Mouse (Mus musculus): ENCODE measurements at regions not wholly inside any gene's neighbourhood (a gene's known extent, or its start where the extent isn't known, plus 50 kb on each side); places are given as distances from the start of the nearest gene placed in this dataset.

- no peak for DNase-seq (ENCODE audit: extremely low read depth, low read depth)
Observed at GRCm38 (mm10) chr4:142392924-142393323, 153.7 kb upstream of the Kazn start.

GRCm38 (mm10) chr4:142390531-142391195, 151.5 kb upstream of the Kazn start:
- DNase-seq (ENCODE audit: extremely low read depth, low read depth), result no peak

- no peak for DNase-seq (ENCODE audit: extremely low read depth, low read depth)
Observed at GRCm38 (mm10) chr4:142388476-142388875, 149.3 kb upstream of the Kazn start.

GRCm38 (mm10) chr4:142381168-142381567, 142.0 kb upstream of the Kazn start:
- DNase-seq (ENCODE audit: extremely low read depth, low read depth), result no peak

- no peak for DNase-seq (ENCODE audit: extremely low read depth, low read depth)
Observed at GRCm38 (mm10) chr4:142378452-142378851, 139.3 kb upstream of the Kazn start.

GRCm38 (mm10) chr4:142367774-142368173, 128.6 kb upstream of the Kazn start:
- no peak for DNase-seq (ENCODE audit: extremely low read depth, low read depth)

GRCm38 (mm10) chr4:142362071-142362470, 122.9 kb upstream of the Kazn start:
- no peak for DNase-seq (ENCODE audit: extremely low read depth, low read depth)

GRCm38 (mm10) chr4:142358866-142359265, 119.7 kb upstream of the Kazn start:
- DNase-seq (ENCODE audit: extremely low read depth, low read depth), result no peak

GRCm38 (mm10) chr4:142355387-142355786, 116.2 kb upstream of the Kazn start:
- no peak for DNase-seq (ENCODE audit: extremely low read depth, low read depth)

- no peak for DNase-seq (ENCODE audit: extremely low read depth, low read depth)
Observed at GRCm38 (mm10) chr4:142353526-142353925, 114.3 kb upstream of the Kazn start.

GRCm38 (mm10) chr4:142351831-142352230, 112.6 kb upstream of the Kazn start:
- DNase-seq (ENCODE audit: extremely low read depth, low read depth), result no peak

GRCm38 (mm10) chr4:142350986-142351385, 111.8 kb upstream of the Kazn start:
- DNase-seq (ENCODE audit: extremely low read depth, low read depth), result no peak

- DNase-seq (ENCODE audit: extremely low read depth, low read depth), result no peak
Observed at GRCm38 (mm10) chr4:142348910-142349309, 109.7 kb upstream of the Kazn start.

GRCm38 (mm10) chr4:142342482-142343206, 103.4 kb upstream of the Kazn start:
- DNase-seq (ENCODE audit: extremely low read depth, low read depth), result no peak

- no peak for DNase-seq (ENCODE audit: extremely low read depth, low read depth)
Observed at GRCm38 (mm10) chr4:142341305-142341704, 102.1 kb upstream of the Kazn start.

- no peak for DNase-seq (ENCODE audit: extremely low read depth, low read depth)
Observed at GRCm38 (mm10) chr4:142340057-142340456, 100.9 kb upstream of the Kazn start.

- no peak for DNase-seq (ENCODE audit: extremely low read depth, low read depth)
Observed at GRCm38 (mm10) chr4:142337701-142338100, 98.5 kb upstream of the Kazn start.

- no peak for DNase-seq (ENCODE audit: extremely low read depth, low read depth)
Observed at GRCm38 (mm10) chr4:142336943-142337342, 97.7 kb upstream of the Kazn start.

- DNase-seq (ENCODE audit: extremely low read depth, low read depth), result no peak
Observed at GRCm38 (mm10) chr4:142334084-142334483, 94.9 kb upstream of the Kazn start.

- DNase-seq (ENCODE audit: extremely low read depth, low read depth), result no peak
Observed at GRCm38 (mm10) chr4:142330599-142330998, 91.4 kb upstream of the Kazn start.

- no peak for DNase-seq (ENCODE audit: extremely low read depth, low read depth)
Observed at GRCm38 (mm10) chr4:142329600-142329999, 90.4 kb upstream of the Kazn start.

- no peak for DNase-seq (ENCODE audit: extremely low read depth, low read depth)
Observed at GRCm38 (mm10) chr4:142326511-142326910, 87.3 kb upstream of the Kazn start.

Data from MEL-GATA-1-ER (cell line).